Mouse (Mus musculus) neural tube, embryonic 11.5 days (tissue): Measurements from ENCODE around the gene Gm20388. TPM values are rescaled to one million over a fixed set of nuclear protein-coding genes. Genes with fewer than 3 reads are reported as not detected.

ENCODE experiments used
- ATAC-seq: fragments of 200-750 bp; cut with Nextera tagmentation; 2 replicates; pipeline ENCODE4 v1.8.0; 2017; ENCODE audit warnings: moderate number of reproducible peaks, mild to moderate bottlenecking, moderate TSS enrichment, moderate library complexity; ENCODE audit not compliant: insufficient read depth, low FRiP score, low TSS enrichment
- DNase-seq: peaks from one replicate; pipeline ENCODE4 v3.0.0-alpha.2; 2015; ENCODE audit warnings: low spot score
- H3K27ac ChIP-seq: fragments of 300-500 bp; sonication (generic); 2 replicates; pipeline ENCODE4 v1.5.1; 2014; ENCODE audit warnings: low read depth, mild to moderate bottlenecking, low read length
- H3K27me3 ChIP-seq: fragments of 300-500 bp; sonication (generic); 2 replicates; pipeline ENCODE4 v1.6.1; 2014; ENCODE audit warnings: mild to moderate bottlenecking, low read length, mixed read lengths; ENCODE audit not compliant: control insufficient read depth, insufficient read depth
- H3K36me3 ChIP-seq: fragments of 300-500 bp; sonication (generic); 2 replicates; pipeline ENCODE4 v1.6.1; 2014; ENCODE audit warnings: mild to moderate bottlenecking, low read length, moderate library complexity, mixed read lengths; ENCODE audit not compliant: control insufficient read depth, insufficient read depth
- H3K4me1 ChIP-seq: fragments of 300-500 bp; sonication (generic); 2 replicates; pipeline ENCODE4 v1.6.1; 2014; ENCODE audit warnings: low read length, mixed read lengths; ENCODE audit not compliant: control insufficient read depth, insufficient read depth
- H3K4me2 ChIP-seq: fragments of 300-500 bp; sonication (generic); 2 replicates; pipeline ENCODE4 v1.6.1; 2014; ENCODE audit warnings: low read depth, mild to moderate bottlenecking, moderate library complexity
- H3K4me3 ChIP-seq: fragments of 300-500 bp; sonication (generic); 2 replicates; pipeline ENCODE4 v1.5.1; 2014; ENCODE audit warnings: low read depth, low read length
- H3K9ac ChIP-seq: fragments of 300-500 bp; sonication (generic); 2 replicates; pipeline ENCODE4 v1.6.1; 2014; ENCODE audit warnings: mild to moderate bottlenecking, low read length
- H3K9me3 ChIP-seq: fragments of 300-500 bp; sonication (generic); 2 replicates; pipeline ENCODE4 v1.6.1; 2016; ENCODE audit warnings: low read length; ENCODE audit not compliant: control insufficient read depth
- WGBS: fragments of 180-500 bp; shearing (Covaris S2); extraction: QIAGEN DNeasy Blood & Tissue Kit; methylation state at CpG from one replicate; pipeline ENCODE4 v1.1.7; 2014; 5-methylcytosine and 5-hydroxymethylcytosine counted together
- polyA plus RNA-seq: library from polyadenylated mRNA; unstranded; fragments of >200 nt; fragmentation: Nextera tagmentation; extraction: Ambion mirVana; gene quantifications from 2 replicates; pipeline ENCODE4 v1.2.1, GENCODE M21; 2014

Gene Gm20388
- polyA plus RNA-seq, 1 experiment from 2014 or later = not detected

- H3K9me3 ChIP-seq = no peaks in the 10 kb centered on the region
- no peaks in the 10 kb centered on the region for H3K4me1 ChIP-seq
- ATAC-seq = no peak
- no peaks in the 10 kb centered on the region for H3K27me3 ChIP-seq
- no peak overlapping the region for H3K9ac ChIP-seq
- no peak for DNase-seq
- WGBS = 79% methylated on average over 7 of the region's 7 CpGs
- no peaks in the 10 kb centered on the region for H3K36me3 ChIP-seq
- no peak overlapping the region for H3K27ac ChIP-seq
- no peak overlapping the region for H3K4me3 ChIP-seq
- no peak overlapping the region for H3K4me2 ChIP-seq
Measured at GRCm38 (mm10) chr8:120204736-120205360, 294.2 kb downstream of the Gm20388 start.

- H3K36me3 ChIP-seq = no peaks in the 10 kb centered on the region
- ATAC-seq (no peak), DNase-seq (no peak)
- H3K9ac ChIP-seq = no peak overlapping the region
- peaks cover 6% of the 10 kb centered on the region; the same call in 1 of the 2 replicates for H3K4me1 ChIP-seq
- no peaks in the 10 kb centered on the region for H3K9me3 ChIP-seq
- H3K4me2 ChIP-seq = no peak overlapping the region
- H3K27ac ChIP-seq = no peak overlapping the region
- no peak overlapping the region for H3K4me3 ChIP-seq
- WGBS = 87% methylated on average over 9 of the region's 9 CpGs
- H3K27me3 ChIP-seq = no peaks in the 10 kb centered on the region
Measured at GRCm38 (mm10) chr8:120205916-120206315, 295.3 kb downstream of the Gm20388 start.

DNA sequence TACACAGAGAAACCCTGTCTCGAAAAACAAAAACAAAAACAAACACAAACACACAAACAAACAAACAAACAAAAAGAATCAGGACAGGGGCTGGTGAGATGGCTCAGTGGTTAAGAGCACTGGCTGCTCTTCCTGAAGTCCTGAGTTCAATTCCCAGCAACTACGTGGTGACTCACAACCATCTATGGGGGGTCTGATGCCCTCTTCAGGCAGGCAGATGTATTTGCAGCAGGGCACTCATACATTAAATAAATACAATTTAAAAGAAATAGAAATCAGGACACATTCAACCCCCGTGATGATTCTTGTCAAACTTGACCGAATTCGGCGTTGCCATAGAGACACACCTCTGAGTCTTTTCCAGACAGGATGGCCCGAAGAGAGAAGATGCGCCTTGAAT lies 296.7 kb downstream of the Gm20388 start:
- Histone ChIP-seq H3K4me3 (no peak overlapping the region), H3K4me2 (no peak overlapping the region), H3K4me1 (peaks cover 11% of the 10 kb centered on the region; the same call in 1 of the 2 replicates), H3K9ac (no peak overlapping the region), H3K9me3 (no peaks in the 10 kb centered on the region), H3K27me3 (no peaks in the 10 kb centered on the region), H3K27ac (no peak overlapping the region), H3K36me3 (no peaks in the 10 kb centered on the region)
- ATAC-seq (no peak), DNase-seq (no peak)
- WGBS = 89% methylated on average over 8 of the region's 8 CpGs

- Histone ChIP-seq H3K4me1 (peaks cover 11% of the 10 kb centered on the region; the same call in 1 of the 2 replicates), H3K9me3 (no peaks in the 10 kb centered on the region), H3K9ac (no peak overlapping the region), H3K27me3 (no peaks in the 10 kb centered on the region), H3K4me3 (no peak overlapping the region), H3K4me2 (no peak overlapping the region), H3K36me3 (no peaks in the 10 kb centered on the region), H3K27ac (no peak overlapping the region)
- DNase-seq (no peak), ATAC-seq (no peak)
- WGBS = 61% methylated on average over 11 of the region's 11 CpGs
Measured at GRCm38 (mm10) chr8:120208113-120208512, 297.5 kb downstream of the Gm20388 start.

DNA sequence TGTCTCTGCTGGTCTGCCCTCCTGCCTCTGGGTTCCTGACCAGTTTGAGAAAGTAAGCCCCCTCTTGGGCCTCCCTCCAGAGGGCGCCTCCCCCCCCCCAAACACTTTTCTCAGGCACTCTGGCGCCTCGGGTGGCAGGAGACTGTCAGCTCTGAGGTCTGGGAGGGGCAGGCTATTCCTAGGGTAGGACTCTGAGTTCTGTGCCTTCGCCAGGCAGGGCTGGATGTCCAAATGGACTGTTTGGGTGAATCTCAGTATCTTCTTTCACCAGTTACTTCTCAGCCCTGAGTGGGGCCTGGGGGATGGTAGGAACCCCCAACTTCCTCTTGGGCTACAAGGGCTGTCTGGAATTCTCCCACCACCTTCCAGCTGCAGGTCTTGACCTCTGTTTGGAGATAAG lies 300.7 kb downstream of the Gm20388 start:
- peak; percentile 52 for DNase-seq
- Histone ChIP-seq H3K27ac (no peak overlapping the region), H3K36me3 (no peaks in the 10 kb centered on the region), H3K4me1 (peaks cover 23% of the 10 kb centered on the region), H3K9ac (no peak overlapping the region), H3K4me2 (no peak overlapping the region), H3K9me3 (no peaks in the 10 kb centered on the region), H3K27me3 (no peaks in the 10 kb centered on the region), H3K4me3 (no peak overlapping the region)
- WGBS = 26% methylated on average over 3 of the region's 4 CpGs
- ATAC-seq = no peak

DNA sequence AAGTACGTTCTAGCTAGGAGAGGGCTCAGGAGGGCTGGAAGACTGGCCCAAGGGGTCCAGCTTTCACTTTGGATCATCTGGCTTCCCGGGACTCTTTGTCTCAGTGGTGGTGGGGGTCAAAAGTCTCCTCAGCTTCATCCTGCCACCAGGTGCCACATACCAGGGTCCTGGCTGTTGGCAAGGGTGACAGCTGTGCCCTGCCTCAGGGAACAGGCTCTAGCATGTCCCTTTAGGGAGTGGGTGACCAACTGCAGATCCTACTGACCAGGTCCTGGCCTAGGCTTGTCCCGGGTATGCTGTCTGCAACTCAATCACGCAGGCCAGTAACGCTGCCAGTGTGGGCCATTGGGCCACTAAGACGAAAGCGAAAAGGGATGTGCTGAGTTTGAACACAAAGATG lies 302.0 kb downstream of the Gm20388 start:
- no peaks in the 10 kb centered on the region for H3K9me3 ChIP-seq
- H3K27ac ChIP-seq = no peak overlapping the region
- no peak overlapping the region for H3K4me2 ChIP-seq
- no peak overlapping the region for H3K9ac ChIP-seq
- 87% methylated on average over 7 of the region's 7 CpGs for WGBS
- H3K27me3 ChIP-seq = no peaks in the 10 kb centered on the region
- no peak overlapping the region for H3K4me3 ChIP-seq
- no peak for DNase-seq
- ATAC-seq = no peak
- no peaks in the 10 kb centered on the region for H3K36me3 ChIP-seq
- H3K4me1 ChIP-seq = peaks cover 32% of the 10 kb centered on the region

DNA sequence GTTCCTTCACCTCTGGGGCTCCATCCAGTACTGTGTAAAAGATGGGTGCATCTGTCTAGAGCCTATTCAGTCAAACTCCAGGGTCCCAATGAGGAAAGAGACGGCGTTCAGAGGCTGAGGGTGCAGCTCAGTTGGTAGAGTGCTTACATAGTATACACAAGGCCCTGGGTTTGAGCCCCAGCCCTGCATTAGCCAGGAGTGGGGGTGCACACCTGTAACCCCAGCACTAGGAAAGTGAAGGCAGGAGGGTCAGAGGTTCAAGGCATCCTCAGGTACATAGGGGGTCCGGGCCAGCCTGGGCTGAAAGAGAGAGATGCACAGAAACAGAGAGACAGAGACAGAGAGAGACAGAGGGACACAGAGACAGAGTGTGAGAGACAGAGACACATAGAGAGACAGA lies 302.6 kb downstream of the Gm20388 start:
- DNase-seq (no peak), ATAC-seq (no peak)
- Histone ChIP-seq H3K36me3 (no peaks in the 10 kb centered on the region), H3K4me1 (peaks cover 32% of the 10 kb centered on the region), H3K27ac (no peak overlapping the region), H3K4me2 (no peak overlapping the region), H3K27me3 (no peaks in the 10 kb centered on the region), H3K4me3 (no peak overlapping the region), H3K9ac (no peak overlapping the region), H3K9me3 (no peaks in the 10 kb centered on the region)
- WGBS = 95% methylated on average over 3 of the region's 3 CpGs

GRCm38 (mm10) chr8:120213939-120214338 lies 303.3 kb downstream of the Gm20388 start:
- H3K4me1 ChIP-seq = peaks cover 32% of the 10 kb centered on the region

DNA sequence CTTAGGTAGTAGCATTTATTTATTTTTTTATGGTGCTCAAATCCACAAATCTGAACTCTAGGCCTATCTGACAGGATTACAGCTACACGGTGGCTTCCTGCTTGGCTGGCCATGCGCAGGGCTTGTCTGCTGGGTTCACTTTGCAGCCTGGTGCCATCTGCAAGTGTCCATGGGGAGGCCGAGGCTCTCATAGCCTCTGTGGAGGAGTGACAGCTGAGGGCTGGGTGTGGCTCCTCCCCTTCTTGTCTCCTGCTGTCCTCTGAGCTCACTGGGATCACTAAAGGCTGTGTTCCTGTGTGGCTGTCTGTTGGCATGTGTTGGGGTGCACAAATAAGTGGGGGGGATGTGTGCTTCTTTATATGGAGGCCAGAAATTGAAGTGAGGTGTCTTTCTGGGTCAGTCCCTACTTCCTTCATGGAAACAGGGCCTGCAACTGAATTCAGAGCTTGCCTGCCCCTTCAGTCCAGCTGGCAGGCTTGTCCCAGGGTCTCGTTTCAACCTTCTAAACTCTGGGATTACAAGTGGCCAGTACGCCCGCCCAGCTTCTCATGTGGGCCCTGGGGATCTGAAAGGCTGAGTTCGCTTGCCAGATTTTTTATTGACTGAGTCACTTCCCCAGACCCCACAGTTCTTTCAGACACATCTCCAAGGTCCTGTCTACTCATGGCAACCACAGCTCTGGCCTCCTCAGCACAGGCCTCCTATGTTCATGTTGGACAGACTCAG lies 304.9 kb downstream of the Gm20388 start:
- no peak overlapping the region for H3K27ac ChIP-seq
- H3K9me3 ChIP-seq = no peaks in the 10 kb centered on the region
- peak overlapping the region; percentile 14; the same call in 1 of the 2 replicates for H3K9ac ChIP-seq
- DNase-seq = no peak
- 39% methylated on average over 7 of the region's 7 CpGs for WGBS
- no peak overlapping the region for H3K4me3 ChIP-seq
- H3K4me1 ChIP-seq = peaks cover 29% of the 10 kb centered on the region
- no peaks in the 10 kb centered on the region for H3K27me3 ChIP-seq
- H3K4me2 ChIP-seq = no peak overlapping the region
- no peak for ATAC-seq
- no peaks in the 10 kb centered on the region for H3K36me3 ChIP-seq

More at GRCm38 (mm10) chr8:120213939-120214338, 303.3 kb downstream of the Gm20388 start:
- Histone ChIP-seq H3K4me2 (no peak overlapping the region), H3K36me3 (no peaks in the 10 kb centered on the region), H3K9ac (no peak overlapping the region), H3K27ac (no peak overlapping the region), H3K4me3 (no peak overlapping the region), H3K27me3 (no peaks in the 10 kb centered on the region), H3K9me3 (no peaks in the 10 kb centered on the region)
- ATAC-seq = no peak
- no peak for DNase-seq
- 68% methylated on average over 5 of the region's 5 CpGs for WGBS
